Mouse (Mus musculus) stomach, embryonic 14.5 days (tissue): Measurements from ENCODE around the gene Parva. TPM values are rescaled to one million over a fixed set of nuclear protein-coding genes. Genes with fewer than 3 reads are reported as not detected.

Experiments
- ATAC-seq: fragments of 200-750 bp; cut with Nextera tagmentation; 2 replicates; pipeline ENCODE4 v1.8.0; 2017; ENCODE audit warnings: low read depth, moderate TSS enrichment; ENCODE audit not compliant: insufficient number of reproducible peaks, insufficient read depth, low FRiP score
- H3K27ac ChIP-seq: fragments of 300-500 bp; sonication (generic); 2 replicates; pipeline ENCODE4 v1.5.1; 2014; ENCODE audit warnings: mild to moderate bottlenecking, low read length, moderate library complexity, mixed read lengths
- H3K27me3 ChIP-seq: fragments of 300-500 bp; sonication (generic); 2 replicates; pipeline ENCODE4 v1.6.1; 2014; ENCODE audit warnings: low read length, control low read depth, mixed read lengths; ENCODE audit not compliant: control insufficient read depth, insufficient read depth
- H3K36me3 ChIP-seq: fragments of 300-500 bp; sonication (generic); 2 replicates; pipeline ENCODE4 v1.6.1; 2014; ENCODE audit warnings: mild to moderate bottlenecking, control low read depth, low read length, moderate library complexity, mixed read lengths; ENCODE audit not compliant: control insufficient read depth, insufficient read depth
- H3K4me1 ChIP-seq: fragments of 300-500 bp; sonication (generic); 2 replicates; pipeline ENCODE4 v1.6.1; 2014; ENCODE audit warnings: low read length, control low read depth, mixed read lengths; ENCODE audit not compliant: control insufficient read depth, insufficient read depth
- H3K4me2 ChIP-seq: fragments of 300-500 bp; sonication (generic); replicated peaks from 2 replicates; pipeline ENCODE4 v1.6.1; 2014; ENCODE audit warnings: low read depth, low read length, control low read depth
- H3K4me3 ChIP-seq: fragments of 300-500 bp; sonication (generic); 2 replicates; pipeline ENCODE4 v1.5.1; 2014; ENCODE audit warnings: low read depth, low read length, control low read depth
- H3K9ac ChIP-seq: fragments of 300-500 bp; sonication (generic); replicated peaks from 2 replicates; pipeline ENCODE4 v1.6.1; 2014; ENCODE audit warnings: low read depth, mild to moderate bottlenecking, control low read depth, low read length, moderate library complexity, mixed read lengths
- H3K9me3 ChIP-seq: fragments of 300-500 bp; sonication (generic); 2 replicates; pipeline ENCODE4 v1.6.1; 2016; ENCODE audit warnings: low read depth, low read length, control low read depth; ENCODE audit not compliant: control insufficient read depth
- WGBS: fragments of 180-500 bp; shearing (Covaris S2); extraction: QIAGEN DNeasy Blood & Tissue Kit; methylation state at CpG from one replicate; pipeline ENCODE4 v1.1.7; 2014; 5-methylcytosine and 5-hydroxymethylcytosine counted together
- polyA plus RNA-seq: library from polyadenylated mRNA; unstranded; fragments of >200 nt; fragmentation: Nextera tagmentation; extraction: Ambion mirVana; gene quantifications from 2 replicates; pipeline ENCODE4 v1.2.1, GENCODE M21; 2014

The Parva gene
- polyA plus RNA-seq, 1 experiment from 2014 or later: 128 TPM

DNA sequence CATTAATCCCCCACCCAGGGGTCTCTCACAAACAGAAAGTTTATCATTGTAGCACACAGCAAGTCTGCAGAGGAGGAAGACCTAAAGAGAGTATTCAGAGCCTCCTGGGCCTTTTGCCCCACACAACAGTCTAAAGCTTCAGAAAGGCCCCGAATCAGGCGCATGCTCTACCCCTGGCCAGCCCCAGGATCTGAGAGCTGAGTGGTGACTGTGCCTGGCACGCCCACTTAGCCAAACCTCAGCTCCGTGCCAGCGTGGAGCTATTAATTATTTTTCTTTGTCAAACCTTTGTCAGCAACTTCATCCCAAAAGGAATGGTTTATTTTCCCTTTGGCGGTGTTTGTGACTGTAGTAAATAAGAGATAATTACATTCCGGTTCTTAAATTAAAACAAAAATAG, 44.0 kb downstream of the Parva start:
- WGBS: 58% methylated on average over 7 of the region's 7 CpGs
- no peaks in the 10 kb centered on the region for H3K9me3 ChIP-seq
- H3K27ac ChIP-seq: peak overlapping the region; percentile 15; the same call in 1 of the 2 replicates
- no peak overlapping the region for H3K9ac ChIP-seq
- no peak overlapping the region for H3K4me3 ChIP-seq
- no peaks in the 10 kb centered on the region for H3K36me3 ChIP-seq
- no peak overlapping the region for H3K4me2 ChIP-seq
- H3K27me3 ChIP-seq: no peaks in the 10 kb centered on the region
- H3K4me1 ChIP-seq: peaks cover 49% of the 10 kb centered on the region
- no peak for ATAC-seq

- no peak overlapping the region for H3K4me3 ChIP-seq
- no peaks in the 10 kb centered on the region for H3K9me3 ChIP-seq
- H3K36me3 ChIP-seq: no peaks in the 10 kb centered on the region
- H3K4me2 ChIP-seq: no peak overlapping the region
- no peak overlapping the region; the same call in 1 of the 2 replicates for H3K27ac ChIP-seq
- no peaks in the 10 kb centered on the region for H3K27me3 ChIP-seq
- ATAC-seq: no peak
- H3K4me1 ChIP-seq: peaks cover 41% of the 10 kb centered on the region
- no peak overlapping the region for H3K9ac ChIP-seq
- 59% methylated on average over 10 of the region's 10 CpGs for WGBS
Measured at GRCm38 (mm10) chr7:112472024-112472707, 44.9 kb downstream of the Parva start.

GRCm38 (mm10) chr7:112472708-112473281, 45.5 kb downstream of the Parva start:
- H3K4me3 ChIP-seq: no peak overlapping the region
- ATAC-seq: no peak
- H3K4me2 ChIP-seq: no peak overlapping the region
- H3K9ac ChIP-seq: no peak overlapping the region
- H3K27ac ChIP-seq: peak overlapping the region; percentile 48; the same call in 1 of the 2 replicates
- H3K27me3 ChIP-seq: no peaks in the 10 kb centered on the region
- 53% methylated on average over 9 of the region's 9 CpGs for WGBS
- peaks cover 37% of the 10 kb centered on the region for H3K4me1 ChIP-seq
- H3K9me3 ChIP-seq: no peaks in the 10 kb centered on the region
- no peaks in the 10 kb centered on the region for H3K36me3 ChIP-seq

- peak; percentile 34; the same call in 1 of the 2 replicates for ATAC-seq
- H3K9me3 ChIP-seq: no peaks in the 10 kb centered on the region
- H3K27ac ChIP-seq: peak overlapping the region; percentile 69
- no peaks in the 10 kb centered on the region for H3K36me3 ChIP-seq
- peaks cover 34% of the 10 kb centered on the region for H3K4me1 ChIP-seq
- H3K4me2 ChIP-seq: no peak overlapping the region
- peak overlapping the region; percentile 14 for H3K9ac ChIP-seq
- H3K27me3 ChIP-seq: no peaks in the 10 kb centered on the region
- no peak overlapping the region for H3K4me3 ChIP-seq
- 21% methylated on average over 14 of the region's 14 CpGs for WGBS
Measured at GRCm38 (mm10) chr7:112473649-112474435, 46.5 kb downstream of the Parva start.

DNA sequence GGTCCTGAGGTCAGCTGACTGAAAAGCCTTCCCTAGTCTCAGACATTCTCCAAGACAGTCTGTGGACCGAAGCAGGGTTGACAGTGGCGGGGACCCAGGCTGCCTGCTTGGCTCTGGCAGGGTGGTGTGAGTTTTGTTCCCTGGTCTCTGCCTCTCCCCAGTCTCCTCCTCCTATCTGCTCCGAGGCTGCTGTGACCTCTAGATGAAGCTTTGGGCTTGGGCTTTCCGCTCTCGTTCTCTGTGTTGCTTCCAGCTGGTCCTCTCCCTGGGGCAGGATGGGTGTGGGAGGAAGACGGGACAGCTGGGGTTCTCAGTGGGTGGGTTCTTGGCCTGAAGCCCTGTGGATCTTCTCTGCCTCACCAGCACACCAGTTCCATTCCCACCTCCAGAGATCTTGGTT, 51.8 kb downstream of the Parva start:
- WGBS: 35% methylated on average over 6 of the region's 6 CpGs
- H3K9me3 ChIP-seq: no peaks in the 10 kb centered on the region
- peak; percentile 33; the same call in 1 of the 2 replicates for ATAC-seq
- H3K27me3 ChIP-seq: no peaks in the 10 kb centered on the region
- no peak overlapping the region for H3K9ac ChIP-seq
- H3K27ac ChIP-seq: peak overlapping the region; percentile 63
- H3K4me3 ChIP-seq: no peak overlapping the region
- peaks cover 31% of the 10 kb centered on the region for H3K4me1 ChIP-seq
- H3K4me2 ChIP-seq: no peak overlapping the region
- H3K36me3 ChIP-seq: no peaks in the 10 kb centered on the region

GRCm38 (mm10) chr7:112481031-112481430, 53.7 kb downstream of the Parva start:
- no peaks in the 10 kb centered on the region; the same call in 1 of the 2 replicates for H3K36me3 ChIP-seq
- no peak overlapping the region for H3K27ac ChIP-seq
- no peak overlapping the region for H3K4me3 ChIP-seq
- H3K9ac ChIP-seq: no peak overlapping the region
- no peaks in the 10 kb centered on the region for H3K9me3 ChIP-seq
- H3K27me3 ChIP-seq: no peaks in the 10 kb centered on the region
- H3K4me2 ChIP-seq: no peak overlapping the region
- no peak; the same call in 1 of the 2 replicates for ATAC-seq
- WGBS: 70% methylated on average over 1 of the region's 1 CpGs
- peaks cover 31% of the 10 kb centered on the region for H3K4me1 ChIP-seq

DNA sequence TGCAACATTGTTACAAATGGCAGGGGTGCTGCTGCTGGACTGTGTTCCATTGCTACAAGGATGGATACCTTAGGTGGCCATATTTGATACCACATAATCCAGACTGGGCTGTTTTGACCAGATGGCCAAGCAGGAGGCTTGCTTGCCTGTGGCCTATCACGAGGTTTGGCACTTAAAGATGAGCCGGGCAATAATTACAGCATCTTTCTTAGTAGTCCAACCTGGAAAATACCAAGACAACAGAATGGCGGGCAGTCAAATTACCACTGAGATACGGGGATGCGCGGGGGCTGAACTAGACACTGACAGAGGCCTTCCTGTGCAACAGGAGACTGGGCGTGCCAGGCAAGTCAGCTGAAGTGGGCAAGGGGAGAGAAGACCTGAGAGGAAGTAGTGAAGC, 55.3 kb downstream of the Parva start:
- peaks cover 31% of the 10 kb centered on the region for H3K4me1 ChIP-seq
- no peak overlapping the region for H3K9ac ChIP-seq
- H3K4me2 ChIP-seq: no peak overlapping the region
- H3K4me3 ChIP-seq: no peak overlapping the region
- ATAC-seq: no peak
- WGBS: 86% methylated on average over 7 of the region's 7 CpGs
- H3K27ac ChIP-seq: no peak overlapping the region
- no peaks in the 10 kb centered on the region; the same call in 1 of the 2 replicates for H3K36me3 ChIP-seq
- no peaks in the 10 kb centered on the region for H3K9me3 ChIP-seq
- no peaks in the 10 kb centered on the region for H3K27me3 ChIP-seq

DNA sequence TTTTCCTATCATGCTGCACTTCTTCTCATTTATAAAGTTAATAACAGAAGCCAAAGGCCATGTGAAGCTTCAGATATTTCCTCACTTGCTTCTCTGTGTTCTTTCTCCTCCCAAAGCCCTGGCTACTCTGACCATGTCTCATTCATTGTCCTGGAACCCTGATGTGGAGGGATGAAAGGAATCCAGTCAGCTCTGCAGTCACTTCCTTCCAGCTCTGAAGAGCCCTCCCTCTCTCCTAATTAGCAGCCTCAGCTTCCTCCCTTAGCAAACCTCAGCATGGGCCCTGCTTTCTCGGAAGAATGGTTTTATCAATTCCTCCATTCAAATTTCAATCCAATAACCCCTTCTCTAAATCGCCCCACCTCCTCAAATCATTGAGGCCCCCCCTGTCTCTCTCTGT, 56.1 kb downstream of the Parva start:
- Histone ChIP-seq H3K27ac (no peak overlapping the region; the same call in 1 of the 2 replicates), H3K4me1 (peaks cover 31% of the 10 kb centered on the region), H3K4me2 (no peak overlapping the region), H3K36me3 (no peaks in the 10 kb centered on the region; the same call in 1 of the 2 replicates), H3K4me3 (no peak overlapping the region), H3K9ac (no peak overlapping the region), H3K9me3 (no peaks in the 10 kb centered on the region), H3K27me3 (no peaks in the 10 kb centered on the region)
- no peak for ATAC-seq
- WGBS: 51% methylated on average over 2 of the region's 2 CpGs
